Mouse (Mus musculus): ENCODE data around the gene Manba. TPM values are rescaled to one million over a fixed set of nuclear protein-coding genes. Genes with fewer than 3 reads are reported as not detected.

Manba gene
- polyA plus RNA-seq (2015; fragmentation: Nextera tagmentation; extraction: Ambion mirVana), result 20.1 and 21.3 TPM in 2 replicates

DNA sequence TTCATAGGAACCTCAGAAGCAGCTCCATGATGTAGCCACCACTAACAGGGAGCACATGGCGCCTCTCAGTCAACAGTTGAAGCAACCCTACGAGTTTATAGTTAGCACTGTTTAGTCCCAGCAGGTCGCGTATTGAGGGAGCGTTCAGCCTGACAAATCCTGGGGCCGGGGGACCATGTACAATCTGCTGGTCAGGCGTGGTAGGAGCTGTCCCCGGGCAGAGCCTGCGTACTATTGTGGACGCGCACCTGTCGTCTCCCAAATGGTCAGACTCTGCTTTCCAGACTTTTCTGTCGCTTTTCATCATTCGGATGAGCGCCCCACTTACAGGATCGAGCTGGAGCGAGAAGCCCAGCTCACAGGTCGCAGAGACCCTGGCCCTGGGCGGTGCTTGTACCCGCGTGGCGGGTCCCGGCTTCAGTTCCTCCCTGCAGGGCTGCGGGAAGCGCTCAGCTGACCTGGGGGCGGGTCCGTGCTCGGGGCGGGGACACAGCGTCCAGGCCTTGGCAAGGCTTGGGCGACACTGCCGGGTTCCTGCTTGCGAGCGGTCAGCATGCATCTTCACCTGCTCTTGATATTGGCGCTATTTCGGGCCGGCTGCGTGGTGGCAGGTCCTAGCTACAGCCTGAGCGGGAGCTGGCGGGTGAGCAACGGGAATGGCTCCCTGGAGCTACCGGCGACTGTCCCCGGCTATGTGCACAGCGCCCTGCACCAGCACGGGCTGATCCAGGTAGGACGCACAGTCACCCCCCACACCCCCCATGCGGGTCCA, at the start of gene Manba:
Manba (plus strand) TSS at position 484 of the 772 bp plus-strand sequence.
- Histone ChIP-seq H3K4me3 (ENCODE audit: low read length) (peak within 1 kb of the TSS; percentile 83), H3K9me3 (ENCODE audit: control insufficient read depth, low read length) (no peaks in the 10 kb centered on the region), H3K4me2 (ENCODE audit: low read depth, low read length) (peak within 1 kb of the TSS; percentile 95), H3K9ac (ENCODE audit: low read depth, low read length) (peak within 1 kb of the TSS; percentile 82), H3K27me3 (replicated peaks; ENCODE audit: control insufficient read depth, insufficient read depth, low read length) (no peaks in the 10 kb centered on the region), H3K4me1 (ENCODE audit: control insufficient read depth, insufficient read depth, low read length) (no peaks in the 10 kb centered on the region), H3K36me3 (ENCODE audit: control insufficient read depth, insufficient read depth, low read length) (no peaks in the 10 kb centered on the region), H3K27ac (ENCODE audit: low read length) (0 out of 2 replicates have a peak within 1 kb of the TSS, but pooled peaks have one; percentile 37)
- peak; percentile 98 for ATAC-seq
- WGBS, result 2% methylated on average over 48 of the region's 48 CpGs

DNA sequence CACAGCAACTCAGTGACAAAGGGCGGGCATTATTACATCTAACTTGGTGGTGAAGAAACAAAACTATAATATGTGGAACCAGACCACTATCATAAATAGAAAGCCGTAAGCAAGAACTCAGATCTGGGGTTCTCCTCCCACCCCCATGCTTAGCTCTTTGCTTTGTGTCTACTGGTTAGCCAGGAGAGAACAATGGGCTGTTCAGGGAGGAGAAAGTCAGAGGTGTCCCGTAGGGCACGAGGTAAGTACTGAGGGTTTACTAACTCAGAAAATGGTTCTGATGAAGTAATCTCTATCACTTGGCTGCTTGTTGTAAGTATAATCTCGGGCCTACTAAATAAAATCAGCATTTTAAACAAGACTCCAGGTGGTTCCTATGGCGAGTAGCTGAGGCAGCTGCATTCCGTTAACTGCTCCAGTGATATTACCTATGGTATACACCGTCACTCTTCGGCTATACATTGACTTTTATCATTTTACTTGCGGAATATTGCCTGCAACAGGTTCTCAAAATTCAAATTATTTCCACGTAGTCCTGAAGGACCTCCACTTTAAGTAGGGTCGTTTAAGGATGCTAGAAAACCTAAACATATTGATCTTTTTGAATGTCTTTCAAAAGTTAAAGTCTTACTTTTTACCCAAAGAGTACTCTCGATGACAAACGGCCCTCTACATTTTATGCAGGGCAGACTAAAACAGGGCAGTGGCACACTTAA, 48.4 kb upstream of the Manba start:
- Histone ChIP-seq H3K36me3 (ENCODE audit: control insufficient read depth, insufficient read depth, low read length) (no peaks in the 10 kb centered on the region), H3K9ac (ENCODE audit: low read depth, low read length) (peak overlapping the region; percentile 70), H3K4me1 (ENCODE audit: control insufficient read depth, insufficient read depth, low read length) (peaks cover 4% of the 10 kb centered on the region; the same call in 1 of the 2 replicates), H3K4me2 (ENCODE audit: low read depth, low read length) (peak overlapping the region; percentile 65), H3K4me3 (ENCODE audit: low read length) (peak overlapping the region; percentile 62), H3K27ac (ENCODE audit: low read length) (peak overlapping the region; percentile 68), H3K27me3 (replicated peaks; ENCODE audit: control insufficient read depth, insufficient read depth, low read length) (no peaks in the 10 kb centered on the region), H3K9me3 (ENCODE audit: control insufficient read depth, low read length) (no peaks in the 10 kb centered on the region)
- no peak for ATAC-seq
- WGBS, result 47% methylated on average over 14 of the region's 14 CpGs

DNA sequence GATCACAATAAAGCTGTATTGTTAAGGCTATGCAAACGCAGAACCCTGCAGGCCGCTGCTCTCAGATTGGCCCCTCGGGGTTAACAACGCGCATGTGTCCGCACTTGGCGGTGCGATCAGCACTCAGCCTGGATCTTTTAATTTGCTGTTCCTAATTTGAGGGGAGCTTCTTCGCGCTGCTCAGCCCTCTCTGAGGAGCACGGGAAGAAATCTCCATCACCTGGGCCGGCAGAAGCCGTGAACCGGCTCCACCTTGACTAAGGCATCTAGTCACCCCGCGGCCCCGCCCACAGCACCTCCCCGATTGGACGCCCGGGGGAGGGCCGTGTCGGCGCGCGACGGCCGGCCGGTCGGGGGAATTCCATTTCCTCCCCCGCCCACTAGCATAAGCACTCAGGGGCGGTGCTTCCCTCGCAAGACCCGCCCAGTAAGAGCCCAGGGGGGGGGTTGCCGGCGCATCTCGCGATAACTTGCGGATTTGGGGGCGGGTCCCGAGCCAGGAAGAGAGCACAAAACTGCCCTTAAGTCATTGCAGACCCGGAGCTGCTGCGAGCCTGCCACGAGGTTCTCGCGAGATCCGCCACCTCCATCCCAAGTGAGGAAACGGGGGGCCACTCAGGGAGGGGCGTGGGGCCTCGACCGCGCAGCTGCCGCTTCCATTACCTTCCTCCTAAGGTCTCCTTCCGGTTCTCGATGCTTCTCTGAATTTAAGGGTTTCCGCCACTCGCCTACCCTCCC, 47.5 kb upstream of the Manba start, which contains the start of gene Ube2d3:
Ube2d3 (plus strand) TSS at position 392 of the 738 bp plus-strand sequence.
- Histone ChIP-seq H3K27ac (ENCODE audit: low read length) (peak within 1 kb of the TSS; percentile 100), H3K4me2 (ENCODE audit: low read depth, low read length) (peak within 1 kb of the TSS; percentile 65), H3K36me3 (ENCODE audit: control insufficient read depth, insufficient read depth, low read length) (no peaks in the 10 kb centered on the region), H3K9me3 (ENCODE audit: control insufficient read depth, low read length) (no peaks in the 10 kb centered on the region), H3K4me3 (ENCODE audit: low read length) (peak within 1 kb of the TSS; percentile 90), H3K27me3 (replicated peaks; ENCODE audit: control insufficient read depth, insufficient read depth, low read length) (no peaks in the 10 kb centered on the region), H3K4me1 (ENCODE audit: control insufficient read depth, insufficient read depth, low read length) (peaks cover 4% of the 10 kb centered on the region; the same call in 1 of the 2 replicates), H3K9ac (ENCODE audit: low read depth, low read length) (peak within 1 kb of the TSS; percentile 96)
- ATAC-seq, result peak; percentile 93
- under 1% methylated on average over 53 of the region's 56 CpGs for WGBS

GRCm38 (mm10) chr3:135438531-135438912, 46.9 kb upstream of the Manba start:
- Histone ChIP-seq H3K9ac (ENCODE audit: low read depth, low read length) (peak overlapping the region; percentile 96), H3K36me3 (ENCODE audit: control insufficient read depth, insufficient read depth, low read length) (no peaks in the 10 kb centered on the region), H3K27me3 (replicated peaks; ENCODE audit: control insufficient read depth, insufficient read depth, low read length) (no peaks in the 10 kb centered on the region), H3K27ac (ENCODE audit: low read length) (peak overlapping the region; percentile 100), H3K4me3 (ENCODE audit: low read length) (peak overlapping the region; percentile 90), H3K4me2 (ENCODE audit: low read depth, low read length) (no peak overlapping the region), H3K4me1 (ENCODE audit: control insufficient read depth, insufficient read depth, low read length) (peaks cover 8% of the 10 kb centered on the region), H3K9me3 (ENCODE audit: control insufficient read depth, low read length) (no peaks in the 10 kb centered on the region)
- ATAC-seq, result peak; percentile 74
- under 1% methylated on average over 47 of the region's 50 CpGs for WGBS

DNA sequence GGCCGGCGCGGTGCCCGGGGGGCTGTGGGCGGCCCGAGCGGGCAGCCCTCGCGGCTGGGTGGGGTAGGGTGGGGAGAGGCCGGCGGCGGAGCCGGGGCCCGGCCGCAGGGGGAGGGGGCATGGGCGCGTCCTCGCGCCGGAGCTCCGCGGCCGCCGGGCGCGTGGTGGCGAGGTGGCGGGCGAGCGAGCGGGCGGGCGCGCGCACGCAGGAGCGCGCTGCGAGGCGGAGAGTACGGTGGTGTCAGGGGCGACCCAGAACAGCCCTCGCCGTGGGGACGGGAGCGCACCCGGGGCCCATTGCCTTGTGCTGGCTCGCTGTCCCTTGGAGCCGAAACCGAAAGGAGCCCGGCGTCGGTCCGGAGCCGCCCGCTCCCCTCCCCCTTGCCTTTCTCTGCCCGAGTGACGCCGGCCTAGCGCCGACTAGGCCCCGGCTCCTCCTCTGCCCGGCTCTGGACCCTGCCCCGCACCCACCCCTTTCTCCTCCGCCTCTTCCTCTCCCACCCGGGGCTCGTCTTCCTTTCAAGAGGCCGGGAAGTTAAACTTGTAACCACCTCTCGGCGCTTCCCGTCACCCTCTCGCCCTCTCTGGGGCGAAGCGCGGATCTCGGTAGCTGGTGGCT, 46.4 kb upstream of the Manba start:
- H3K36me3 ChIP-seq (ENCODE audit: control insufficient read depth, insufficient read depth, low read length), result no peaks in the 10 kb centered on the region
- peak overlapping the region; percentile 96 for H3K9ac ChIP-seq (ENCODE audit: low read depth, low read length)
- 0% methylated on average over 70 of the region's 76 CpGs for WGBS
- no peaks in the 10 kb centered on the region for H3K27me3 ChIP-seq (replicated peaks; ENCODE audit: control insufficient read depth, insufficient read depth, low read length)
- ATAC-seq, result peak; percentile 72
- H3K4me2 ChIP-seq (ENCODE audit: low read depth, low read length), result peak overlapping the region; percentile 68; the same call in 1 of the 2 replicates
- no peaks in the 10 kb centered on the region for H3K9me3 ChIP-seq (ENCODE audit: control insufficient read depth, low read length)
- peak overlapping the region; percentile 100 for H3K27ac ChIP-seq (ENCODE audit: low read length)
- H3K4me1 ChIP-seq (ENCODE audit: control insufficient read depth, insufficient read depth, low read length), result peaks cover 11% of the 10 kb centered on the region
- H3K4me3 ChIP-seq (ENCODE audit: low read length), result peak overlapping the region; percentile 90

DNA sequence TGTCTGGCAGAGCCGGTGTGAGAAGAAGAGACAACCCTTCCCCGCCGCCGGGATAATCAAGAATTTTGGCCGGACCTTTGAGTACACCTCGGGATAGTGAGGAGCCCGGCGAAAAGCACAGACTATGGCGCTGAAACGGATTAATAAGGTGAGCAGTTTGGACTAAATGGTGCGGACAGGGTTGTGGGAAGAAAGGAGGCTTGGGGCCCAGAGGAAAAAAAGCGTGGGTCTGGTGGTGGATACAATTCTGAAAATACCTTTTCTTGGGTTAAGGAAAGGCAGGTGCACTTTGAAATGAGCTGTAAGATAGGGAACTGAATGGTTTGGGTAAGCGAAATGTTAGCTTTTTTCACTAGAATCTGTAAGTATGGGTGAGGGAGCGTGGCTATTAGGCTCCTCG, 45.8 kb upstream of the Manba start:
- peak overlapping the region; percentile 100 for H3K27ac ChIP-seq (ENCODE audit: low read length)
- H3K4me3 ChIP-seq (ENCODE audit: low read length), result peak overlapping the region; percentile 90
- H3K4me1 ChIP-seq (ENCODE audit: control insufficient read depth, insufficient read depth, low read length), result peaks cover 11% of the 10 kb centered on the region
- no peaks in the 10 kb centered on the region for H3K36me3 ChIP-seq (ENCODE audit: control insufficient read depth, insufficient read depth, low read length)
- WGBS, result 2% methylated on average over 15 of the region's 15 CpGs
- no peak for ATAC-seq
- peak overlapping the region; percentile 96 for H3K9ac ChIP-seq (ENCODE audit: low read depth, low read length)
- H3K27me3 ChIP-seq (replicated peaks; ENCODE audit: control insufficient read depth, insufficient read depth, low read length), result no peaks in the 10 kb centered on the region
- H3K4me2 ChIP-seq (ENCODE audit: low read depth, low read length), result peak overlapping the region; percentile 68
- H3K9me3 ChIP-seq (ENCODE audit: control insufficient read depth, low read length), result no peaks in the 10 kb centered on the region

DNA sequence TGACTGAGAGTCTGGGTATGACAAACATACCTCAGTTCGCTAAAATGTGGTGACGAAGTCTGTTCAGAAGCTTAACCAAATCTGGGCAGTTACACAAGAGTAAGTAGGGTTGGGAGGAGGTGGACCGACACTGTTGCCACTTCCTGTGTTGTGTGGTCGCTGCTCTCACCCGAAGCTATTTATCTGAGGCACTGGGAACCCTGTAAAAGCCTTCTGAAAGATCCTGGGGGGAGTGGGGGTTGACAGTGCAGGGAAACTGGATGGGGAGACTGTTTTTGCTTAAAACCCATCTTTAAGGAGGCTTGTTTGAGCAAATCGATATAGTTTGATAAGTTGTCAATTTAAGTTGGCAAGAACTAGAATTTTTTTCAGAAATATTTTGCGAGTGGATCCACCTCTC, 45.2 kb upstream of the Manba start:
- no peak for ATAC-seq
- no peak overlapping the region; the same call in 1 of the 2 replicates for H3K27ac ChIP-seq (ENCODE audit: low read length)

GRCm38 (mm10) chr3:135440621-135441020, 44.8 kb upstream of the Manba start:
- H3K4me3 ChIP-seq (ENCODE audit: low read length), result peak overlapping the region; percentile 90
- 22% methylated on average over 10 of the region's 10 CpGs for WGBS
- H3K36me3 ChIP-seq (ENCODE audit: control insufficient read depth, insufficient read depth, low read length), result no peaks in the 10 kb centered on the region
- no peaks in the 10 kb centered on the region for H3K9me3 ChIP-seq (ENCODE audit: control insufficient read depth, low read length)
- no peaks in the 10 kb centered on the region for H3K27me3 ChIP-seq (replicated peaks; ENCODE audit: control insufficient read depth, insufficient read depth, low read length)
- no peak for ATAC-seq
- H3K9ac ChIP-seq (ENCODE audit: low read depth, low read length), result peak overlapping the region; percentile 96
- no peak overlapping the region for H3K27ac ChIP-seq (ENCODE audit: low read length)
- H3K4me2 ChIP-seq (ENCODE audit: low read depth, low read length), result peak overlapping the region; percentile 68
- peaks cover 11% of the 10 kb centered on the region for H3K4me1 ChIP-seq (ENCODE audit: control insufficient read depth, insufficient read depth, low read length)

More for the DNA sequence above, 45.2 kb upstream of the Manba start:
- H3K4me2 ChIP-seq (ENCODE audit: low read depth, low read length), result peak overlapping the region; percentile 68
- peaks cover 11% of the 10 kb centered on the region for H3K4me1 ChIP-seq (ENCODE audit: control insufficient read depth, insufficient read depth, low read length)
- no peaks in the 10 kb centered on the region for H3K9me3 ChIP-seq (ENCODE audit: control insufficient read depth, low read length)
- 10% methylated on average over 7 of the region's 7 CpGs for WGBS
- peak overlapping the region; percentile 96 for H3K9ac ChIP-seq (ENCODE audit: low read depth, low read length)
- H3K27me3 ChIP-seq (replicated peaks; ENCODE audit: control insufficient read depth, insufficient read depth, low read length), result no peaks in the 10 kb centered on the region
- peak overlapping the region; percentile 90 for H3K4me3 ChIP-seq (ENCODE audit: low read length)
- no peaks in the 10 kb centered on the region for H3K36me3 ChIP-seq (ENCODE audit: control insufficient read depth, insufficient read depth, low read length)

Measured in intestine, embryonic 16.5 days (tissue).